Mouse (Mus musculus): ENCODE measurements around the gene Cfap97. TPM values are rescaled to one million over a fixed set of nuclear protein-coding genes. Genes with fewer than 3 reads are reported as not detected.

Cfap97 gene
- polyA plus RNA-seq, 1 experiment from 2014 or later: 30.5 TPM

- Histone ChIP-seq H3K27me3 (no peaks in the 10 kb centered on the region), H3K4me2 (peak overlapping the region; percentile 73), H3K4me3 (peak overlapping the region; percentile 61), H3K27ac (peak overlapping the region; percentile 89), H3K36me3 (peaks cover 6% of the 10 kb centered on the region; the same call in 1 of the 2 replicates), H3K9ac (peak overlapping the region; percentile 82), H3K4me1 (replicated peaks) (peaks cover 23% of the 10 kb centered on the region), H3K9me3 (no peaks in the 10 kb centered on the region)
- ATAC-seq (ENCODE audit: low FRiP score): no peak; the same call in 1 of the 2 replicates
- WGBS: under 1% methylated on average over 24 of the region's 25 CpGs
Observed at GRCm38 (mm10) chr8:46163870-46164190, 12.3 kb downstream of the Cfap97 start.

- ATAC-seq (ENCODE audit: low FRiP score): no peak
- Histone ChIP-seq H3K4me3 (no peak overlapping the region), H3K27ac (no peak overlapping the region), H3K4me1 (replicated peaks) (no peaks in the 10 kb centered on the region), H3K36me3 (peaks cover 29% of the 10 kb centered on the region), H3K9ac (no peak overlapping the region), H3K9me3 (no peaks in the 10 kb centered on the region), H3K27me3 (no peaks in the 10 kb centered on the region), H3K4me2 (no peak overlapping the region)
- WGBS: 90% methylated on average over 2 of the region's 2 CpGs
Observed at GRCm38 (mm10) chr8:46173651-46174050, 22.1 kb downstream of the Cfap97 start.

DNA sequence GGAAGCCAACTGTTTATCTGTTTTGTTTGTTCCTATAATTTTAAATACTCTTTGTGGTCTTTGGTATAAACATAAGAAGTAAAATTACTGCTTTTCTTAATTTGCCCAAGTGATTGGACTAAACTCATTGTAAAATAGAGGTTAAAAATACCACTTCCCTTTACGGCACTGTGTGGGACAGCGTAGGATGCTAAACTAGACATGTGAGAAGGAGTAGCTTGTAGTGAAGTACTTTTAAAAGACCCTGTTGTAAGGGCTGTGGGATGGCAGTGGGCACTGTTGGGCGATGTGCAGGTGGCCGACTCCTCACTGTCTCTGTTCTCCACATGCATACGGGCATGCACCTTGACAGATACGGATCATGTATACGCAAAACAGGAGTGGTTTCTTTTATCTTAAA, 28.6 kb downstream of the Cfap97 start:
- Histone ChIP-seq H3K27me3 (no peaks in the 10 kb centered on the region), H3K9me3 (no peaks in the 10 kb centered on the region), H3K9ac (no peak overlapping the region), H3K4me1 (replicated peaks) (no peaks in the 10 kb centered on the region), H3K36me3 (peaks cover 13% of the 10 kb centered on the region), H3K4me3 (no peak overlapping the region), H3K4me2 (no peak overlapping the region), H3K27ac (no peak overlapping the region)
- 99% methylated on average over 7 of the region's 7 CpGs for WGBS
- no peak for ATAC-seq (ENCODE audit: low FRiP score)

DNA sequence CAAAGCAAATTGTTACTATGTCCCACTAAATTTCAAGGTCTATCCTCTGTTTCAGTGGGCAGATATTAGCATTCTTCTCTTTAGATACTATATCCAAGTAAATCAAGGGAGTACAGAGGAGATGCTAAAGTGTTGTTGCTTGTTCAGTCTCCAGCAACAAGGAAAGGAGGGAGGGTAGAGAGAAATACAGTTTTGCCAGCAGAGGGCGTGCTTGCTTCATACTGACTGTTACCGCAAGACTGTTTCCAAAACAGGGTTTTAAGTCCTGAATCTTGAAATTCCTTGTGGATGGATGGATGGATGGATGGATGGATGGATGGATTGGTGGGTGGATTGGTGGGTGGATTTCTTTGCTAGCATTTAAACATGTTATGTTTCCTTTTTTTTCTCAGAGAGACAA, 33.8 kb downstream of the Cfap97 start:
- Histone ChIP-seq H3K27ac (no peak overlapping the region), H3K4me3 (no peak overlapping the region), H3K9me3 (no peaks in the 10 kb centered on the region), H3K4me1 (replicated peaks) (no peaks in the 10 kb centered on the region), H3K27me3 (no peaks in the 10 kb centered on the region), H3K9ac (no peak overlapping the region), H3K36me3 (peaks cover 9% of the 10 kb centered on the region), H3K4me2 (no peak overlapping the region)
- WGBS: 5% methylated on average over 2 of the region's 2 CpGs
- no peak for ATAC-seq (ENCODE audit: low FRiP score)

GRCm38 (mm10) chr8:46193100-46193499, 41.5 kb downstream of the Cfap97 start:
- Histone ChIP-seq H3K27me3 (no peaks in the 10 kb centered on the region), H3K9me3 (no peaks in the 10 kb centered on the region), H3K9ac (no peak overlapping the region), H3K4me2 (no peak overlapping the region), H3K4me3 (no peak overlapping the region), H3K27ac (no peak overlapping the region), H3K36me3 (peaks cover 50% of the 10 kb centered on the region), H3K4me1 (replicated peaks) (no peaks in the 10 kb centered on the region)
- ATAC-seq (ENCODE audit: low FRiP score): no peak
- WGBS: 95% methylated on average over 8 of the region's 8 CpGs

- peaks cover 59% of the 10 kb centered on the region for H3K36me3 ChIP-seq
- H3K4me3 ChIP-seq: no peak overlapping the region
- ATAC-seq (ENCODE audit: low FRiP score): no peak
- no peak overlapping the region for H3K9ac ChIP-seq
- no peak overlapping the region for H3K27ac ChIP-seq
- H3K4me1 ChIP-seq (replicated peaks): no peaks in the 10 kb centered on the region
- H3K4me2 ChIP-seq: no peak overlapping the region
- WGBS: 92% methylated on average over 3 of the region's 3 CpGs
- no peaks in the 10 kb centered on the region for H3K27me3 ChIP-seq
- no peaks in the 10 kb centered on the region for H3K9me3 ChIP-seq
Observed at GRCm38 (mm10) chr8:46196877-46197276, 45.3 kb downstream of the Cfap97 start.

- Histone ChIP-seq H3K4me1 (replicated peaks) (no peaks in the 10 kb centered on the region), H3K36me3 (peaks cover 57% of the 10 kb centered on the region), H3K27ac (no peak overlapping the region), H3K4me3 (no peak overlapping the region), H3K9ac (no peak overlapping the region), H3K4me2 (no peak overlapping the region), H3K9me3 (no peaks in the 10 kb centered on the region), H3K27me3 (no peaks in the 10 kb centered on the region)
- ATAC-seq (ENCODE audit: low FRiP score): no peak
- WGBS: 90% methylated on average over 5 of the region's 5 CpGs
Observed at GRCm38 (mm10) chr8:46197673-46198072, 46.1 kb downstream of the Cfap97 start.

DNA sequence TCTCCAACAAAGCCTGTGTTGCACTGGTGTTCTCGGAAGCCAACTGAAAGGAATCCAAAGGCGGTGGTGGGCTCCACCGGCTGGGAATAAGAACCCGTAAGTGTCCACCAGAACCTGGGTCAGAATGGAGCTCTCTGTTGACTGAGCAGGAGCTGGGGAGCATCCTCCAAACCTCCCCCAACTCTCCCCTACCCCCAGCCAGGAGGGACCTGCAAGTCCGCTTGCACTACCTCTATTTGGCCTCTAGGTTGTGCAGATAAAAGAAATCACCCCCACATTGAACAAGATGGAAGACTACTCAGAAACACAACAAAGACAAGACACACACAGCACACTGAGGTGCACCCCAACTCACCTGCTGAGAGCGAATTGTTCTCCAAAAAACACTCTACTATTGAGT, 50.8 kb downstream of the Cfap97 start:
- WGBS: 83% methylated on average over 6 of the region's 6 CpGs
- no peaks in the 10 kb centered on the region for H3K9me3 ChIP-seq
- no peak overlapping the region for H3K27ac ChIP-seq
- H3K27me3 ChIP-seq: no peaks in the 10 kb centered on the region
- H3K4me3 ChIP-seq: no peak overlapping the region
- H3K4me2 ChIP-seq: no peak overlapping the region
- peaks cover under 1% of the 10 kb centered on the region; the same call in 1 of the 2 replicates for H3K4me1 ChIP-seq (replicated peaks)
- H3K9ac ChIP-seq: no peak overlapping the region
- H3K36me3 ChIP-seq: peaks cover 64% of the 10 kb centered on the region
- ATAC-seq (ENCODE audit: low FRiP score): no peak

GRCm38 (mm10) chr8:46204301-46204700, 52.7 kb downstream of the Cfap97 start:
- H3K27ac ChIP-seq: no peak overlapping the region
- H3K9ac ChIP-seq: no peak overlapping the region
- WGBS: 88% methylated on average over 3 of the region's 3 CpGs
- ATAC-seq (ENCODE audit: low FRiP score): no peak
- peaks cover 18% of the 10 kb centered on the region for H3K4me1 ChIP-seq (replicated peaks)
- H3K36me3 ChIP-seq: peaks cover 73% of the 10 kb centered on the region
- no peak overlapping the region for H3K4me2 ChIP-seq
- H3K4me3 ChIP-seq: no peak overlapping the region
- H3K27me3 ChIP-seq: no peaks in the 10 kb centered on the region
- no peaks in the 10 kb centered on the region for H3K9me3 ChIP-seq

DNA sequence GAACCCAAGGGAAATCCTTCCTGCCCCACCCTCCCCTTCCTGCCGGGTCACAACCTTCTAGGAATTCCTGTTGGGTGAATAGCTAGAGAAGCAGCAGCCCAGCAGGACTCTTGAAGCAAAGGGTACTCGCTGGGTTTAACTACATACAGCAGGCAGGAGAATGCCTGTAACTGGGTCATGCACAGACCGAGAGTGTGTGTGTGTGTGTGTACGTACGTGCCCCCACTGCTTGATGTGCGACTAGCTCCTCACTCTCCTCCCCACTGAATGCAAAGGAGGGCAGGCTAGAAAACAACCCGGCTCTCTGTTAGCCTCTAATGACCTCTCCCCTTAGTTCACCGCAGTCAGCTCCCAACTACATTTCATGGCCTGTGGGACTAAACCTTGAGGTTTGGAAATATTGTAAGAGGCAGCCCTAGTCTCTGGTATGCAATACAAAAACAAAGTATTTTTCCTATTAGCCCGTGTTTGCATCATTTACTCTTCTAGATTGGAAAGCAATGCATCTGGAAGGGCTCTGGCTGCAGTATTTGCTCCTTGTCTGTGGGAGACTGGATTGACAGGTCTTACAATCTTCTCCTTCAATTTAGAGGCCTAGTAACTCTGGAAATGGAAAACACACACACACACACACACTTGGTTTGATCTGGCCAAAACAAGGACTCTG, 53.5 kb downstream of the Cfap97 start:
- peaks cover 26% of the 10 kb centered on the region for H3K4me1 ChIP-seq (replicated peaks)
- no peak overlapping the region for H3K27ac ChIP-seq
- no peak overlapping the region for H3K4me2 ChIP-seq
- peaks cover 73% of the 10 kb centered on the region for H3K36me3 ChIP-seq
- no peak overlapping the region for H3K9ac ChIP-seq
- 82% methylated on average over 9 of the region's 9 CpGs for WGBS
- no peaks in the 10 kb centered on the region for H3K9me3 ChIP-seq
- no peaks in the 10 kb centered on the region for H3K27me3 ChIP-seq
- no peak overlapping the region for H3K4me3 ChIP-seq
- no peak for ATAC-seq (ENCODE audit: low FRiP score)

DNA sequence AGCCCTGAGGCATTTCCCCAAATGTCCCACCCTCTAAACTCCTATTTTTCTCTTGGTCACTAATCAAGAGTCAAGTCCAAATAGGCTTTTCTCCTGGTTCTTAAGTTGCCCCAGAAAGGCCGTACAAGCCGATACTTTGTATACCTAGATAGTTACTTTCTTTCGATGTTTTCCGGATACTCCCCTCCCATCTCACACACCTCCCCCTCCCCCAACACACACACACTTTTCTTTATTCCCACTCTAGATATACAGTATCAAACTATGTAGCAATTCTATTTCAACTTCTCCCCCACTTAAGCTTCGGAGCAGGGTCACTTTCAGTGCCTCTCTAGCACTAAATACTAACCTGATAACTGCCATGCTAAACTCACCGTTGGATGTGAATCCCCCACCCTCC, 54.5 kb downstream of the Cfap97 start:
- no peaks in the 10 kb centered on the region for H3K9me3 ChIP-seq
- H3K4me3 ChIP-seq: no peak overlapping the region
- H3K4me1 ChIP-seq (replicated peaks): peaks cover 26% of the 10 kb centered on the region
- no peak overlapping the region for H3K9ac ChIP-seq
- no peak overlapping the region for H3K4me2 ChIP-seq
- ATAC-seq (ENCODE audit: low FRiP score): no peak
- no peak overlapping the region for H3K27ac ChIP-seq
- 89% methylated on average over 6 of the region's 6 CpGs for WGBS
- H3K36me3 ChIP-seq: peaks cover 73% of the 10 kb centered on the region
- no peaks in the 10 kb centered on the region for H3K27me3 ChIP-seq

- peak overlapping the region; percentile 94 for H3K9ac ChIP-seq
- no peak for ATAC-seq (ENCODE audit: low FRiP score)
- H3K4me2 ChIP-seq: peak overlapping the region; percentile 91
- WGBS: 70% methylated on average over 12 of the region's 12 CpGs
- peaks cover 40% of the 10 kb centered on the region for H3K4me1 ChIP-seq (replicated peaks)
- no peaks in the 10 kb centered on the region for H3K27me3 ChIP-seq
- no peaks in the 10 kb centered on the region for H3K9me3 ChIP-seq
- peaks cover 55% of the 10 kb centered on the region for H3K36me3 ChIP-seq
- peak overlapping the region; percentile 74 for H3K4me3 ChIP-seq
- peak overlapping the region; percentile 55 for H3K27ac ChIP-seq
Observed at GRCm38 (mm10) chr8:46208354-46208753, 56.8 kb downstream of the Cfap97 start.

DNA sequence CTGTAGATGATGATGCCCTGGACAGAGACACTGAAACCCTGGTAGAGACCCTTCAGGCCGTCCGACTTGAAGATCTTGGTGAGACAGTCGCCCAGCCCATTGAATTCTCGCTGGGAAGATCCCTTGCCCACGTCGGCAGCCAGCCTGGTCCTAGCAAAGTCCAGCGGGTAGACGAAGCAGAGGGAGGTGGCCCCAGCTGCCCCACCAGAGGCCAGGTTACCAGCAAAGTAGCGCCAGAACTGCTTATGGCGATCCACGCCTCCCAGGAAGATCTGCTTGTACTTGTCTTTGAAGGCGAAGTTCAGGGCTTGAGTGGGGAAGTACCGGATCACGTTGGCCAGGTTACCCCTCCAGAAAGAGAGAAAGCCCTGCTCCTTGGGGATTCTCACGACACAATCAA, 57.5 kb downstream of the Cfap97 start:
- Histone ChIP-seq H3K27ac (peak overlapping the region; percentile 55), H3K4me3 (peak overlapping the region; percentile 74), H3K36me3 (peaks cover 49% of the 10 kb centered on the region), H3K9me3 (no peaks in the 10 kb centered on the region), H3K4me2 (peak overlapping the region; percentile 91), H3K27me3 (0 out of 2 replicates have a peak, but pooled peaks cover under 1% of the 10 kb centered on the region), H3K4me1 (replicated peaks) (peaks cover 40% of the 10 kb centered on the region), H3K9ac (peak overlapping the region; percentile 94)
- no peak for ATAC-seq (ENCODE audit: low FRiP score)
- 82% methylated on average over 15 of the region's 15 CpGs for WGBS
